Mouse (Mus musculus) WW6 (cell line): ENCODE data around the gene Sept5.

Source experiments
- DNase-seq: peaks from one replicate; pipeline ENCODE4 v3.0.0-alpha.2; 2013; ENCODE audit warnings: low read depth, low spot score

Gene Sept5

DNA sequence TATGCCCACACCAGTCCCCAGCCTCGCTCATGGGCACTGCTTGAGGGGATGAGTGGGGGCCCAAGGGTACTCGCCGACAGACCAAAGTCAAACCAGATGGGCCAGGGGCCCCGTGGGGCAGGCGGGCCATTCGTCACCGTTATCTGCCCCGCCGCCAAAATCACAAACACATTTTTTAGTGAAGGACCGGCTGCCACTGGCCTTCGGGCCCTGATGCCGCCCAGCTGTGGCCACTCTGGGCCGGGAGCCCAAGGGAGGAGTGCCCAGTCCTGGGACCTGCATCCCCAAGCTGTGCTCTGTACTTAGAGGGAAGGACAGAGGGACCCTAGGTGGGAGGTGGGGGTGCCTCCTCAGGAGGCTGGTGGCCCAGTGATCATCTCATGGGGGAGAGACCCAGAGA is 18.0 kb downstream of the Sept5 start:
- DNase-seq, result no peak

DNA sequence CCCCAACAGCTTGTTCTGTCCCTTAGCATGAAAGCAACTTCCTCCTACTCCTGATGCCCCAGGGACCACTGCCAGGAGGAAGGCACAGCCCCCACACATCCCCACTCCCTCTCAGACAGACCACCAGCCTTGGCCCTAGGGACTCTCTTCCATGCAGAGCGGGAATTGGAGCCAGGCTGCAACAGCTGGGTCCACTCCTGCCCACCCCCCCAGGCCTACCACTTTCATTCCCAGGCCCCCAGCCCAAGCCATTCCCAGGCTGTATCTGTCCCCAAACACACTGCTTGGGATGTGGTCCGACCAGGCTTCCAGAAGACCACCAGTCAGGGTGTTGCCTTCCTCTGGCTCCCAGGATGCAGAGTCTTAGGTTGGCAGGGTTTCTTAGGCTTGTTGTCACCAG is 20.7 kb downstream of the Sept5 start:
- DNase-seq, result no peak

DNA sequence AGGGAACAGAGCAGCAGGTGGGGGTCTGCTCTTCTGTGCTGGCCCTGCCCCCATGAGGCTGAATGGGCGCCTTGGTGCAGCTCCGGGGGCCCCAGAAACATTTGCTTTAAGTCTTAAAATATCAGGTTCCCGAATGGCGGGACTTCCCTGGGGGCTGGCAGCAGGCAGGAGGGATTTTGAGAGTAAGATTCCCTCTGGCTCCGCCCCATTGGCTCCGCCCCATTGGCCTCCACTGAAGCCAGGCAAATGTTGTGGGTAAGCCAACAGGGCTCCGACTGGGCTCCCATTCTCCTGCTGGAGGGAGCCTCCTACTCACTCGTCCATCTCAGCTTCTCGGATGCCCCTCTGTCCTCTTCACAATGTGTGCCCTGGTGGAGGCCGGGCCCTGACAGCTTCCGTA is 21.5 kb downstream of the Sept5 start:
- DNase-seq, result no peak

DNA sequence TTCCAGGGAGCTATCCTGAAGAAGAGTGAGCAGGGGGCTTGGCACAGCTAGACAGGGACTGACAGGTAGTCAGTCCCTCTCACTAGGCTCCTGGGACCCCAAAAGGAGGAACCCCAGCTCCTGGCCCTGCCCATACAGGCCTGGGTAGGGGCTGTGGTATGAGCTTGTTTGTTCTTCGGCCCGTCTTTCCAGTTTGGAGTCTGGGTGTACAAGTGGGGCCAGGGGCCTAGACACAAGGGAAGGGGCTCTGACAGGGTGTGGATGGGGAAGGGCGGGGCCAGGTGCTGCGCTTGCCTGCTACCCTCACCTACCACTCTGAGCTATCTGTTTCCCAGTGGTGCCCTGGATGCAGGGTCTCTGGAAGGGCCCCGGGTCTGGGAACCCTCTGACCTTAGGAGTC is 24.0 kb downstream of the Sept5 start:
- no peak for DNase-seq

DNA sequence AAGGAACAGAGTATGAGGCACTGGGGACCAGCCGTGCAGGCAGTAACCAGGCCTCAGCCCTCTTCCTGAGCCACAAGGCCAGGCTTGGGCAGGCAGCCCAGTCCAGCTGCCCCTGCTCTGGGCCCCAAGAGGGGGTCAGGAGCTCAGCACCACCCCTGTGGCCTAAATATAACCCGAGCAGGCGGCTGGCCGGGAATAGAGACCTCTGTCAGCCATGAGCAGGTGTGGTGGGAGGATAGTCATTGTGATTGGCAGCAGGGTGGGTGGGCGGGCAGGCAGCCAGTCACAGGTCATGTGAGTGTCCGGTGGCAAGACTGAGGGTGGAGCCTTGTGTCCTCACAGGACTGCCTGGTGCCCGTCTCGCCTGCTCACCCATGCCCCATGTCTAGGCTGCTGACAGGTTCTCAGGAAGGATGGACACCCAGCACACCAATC is 25.5 kb downstream of the Sept5 start:
- no peak for DNase-seq

DNA sequence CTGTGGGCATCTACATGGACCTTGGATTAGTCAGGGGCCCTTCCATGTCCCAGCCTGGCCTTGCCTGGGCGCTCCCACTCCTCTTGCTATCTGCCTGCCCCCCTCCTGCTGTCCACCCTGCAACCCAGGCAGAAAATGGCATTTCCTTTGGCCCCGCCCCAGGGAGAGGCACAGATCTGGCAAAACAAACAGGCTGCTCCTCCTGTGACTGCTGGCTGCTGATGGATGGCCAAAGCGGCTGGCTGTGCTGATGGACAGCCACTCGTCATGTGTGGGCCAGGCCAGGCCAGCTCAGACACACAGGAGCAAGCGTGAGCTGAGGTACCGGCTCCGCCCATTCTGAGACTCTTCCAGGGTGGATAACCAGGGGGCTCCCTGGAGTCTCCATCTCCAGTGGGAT is 28.3 kb downstream of the Sept5 start:
- no peak for DNase-seq

DNA sequence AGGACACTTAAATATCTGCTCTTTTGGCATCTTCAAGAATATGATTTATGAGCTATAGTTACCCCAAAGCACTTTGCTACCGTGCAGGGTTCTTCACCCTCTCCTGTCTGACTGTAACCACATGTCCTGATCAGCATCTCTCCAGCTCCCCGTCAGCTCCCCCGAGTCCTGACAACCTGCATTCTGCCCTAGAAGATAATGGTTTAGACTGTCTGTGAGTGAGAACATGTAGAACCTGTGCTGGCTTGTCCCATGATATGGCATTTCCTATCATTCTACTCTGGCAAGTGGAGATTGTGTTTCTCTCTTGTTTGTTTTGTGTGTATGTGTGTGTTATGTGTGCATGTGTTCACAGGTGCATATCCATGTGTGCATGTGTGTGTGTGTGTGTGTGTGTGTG is 31.7 kb downstream of the Sept5 start:
- DNase-seq, result no peak

DNA sequence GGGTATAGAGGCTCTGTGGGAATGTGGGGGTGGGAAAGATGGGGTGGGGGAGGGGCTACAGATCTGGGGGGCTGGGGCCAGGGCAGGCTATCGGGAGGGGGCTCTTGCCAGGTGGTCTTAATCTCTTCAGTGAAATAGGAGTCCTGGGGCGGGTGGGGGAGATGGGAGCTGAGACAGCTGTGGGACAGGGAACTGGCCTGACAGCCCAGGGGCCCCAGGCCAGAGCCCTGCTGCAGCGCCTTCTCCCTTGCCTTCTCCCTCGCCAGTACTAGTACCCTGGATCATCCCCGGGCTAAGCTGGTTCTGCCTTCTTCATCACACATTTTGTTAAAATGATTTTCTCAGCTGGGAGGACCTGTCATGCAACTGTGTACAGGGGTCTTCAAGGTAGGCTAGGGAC is 33.5 kb downstream of the Sept5 start:
- no peak for DNase-seq

DNA sequence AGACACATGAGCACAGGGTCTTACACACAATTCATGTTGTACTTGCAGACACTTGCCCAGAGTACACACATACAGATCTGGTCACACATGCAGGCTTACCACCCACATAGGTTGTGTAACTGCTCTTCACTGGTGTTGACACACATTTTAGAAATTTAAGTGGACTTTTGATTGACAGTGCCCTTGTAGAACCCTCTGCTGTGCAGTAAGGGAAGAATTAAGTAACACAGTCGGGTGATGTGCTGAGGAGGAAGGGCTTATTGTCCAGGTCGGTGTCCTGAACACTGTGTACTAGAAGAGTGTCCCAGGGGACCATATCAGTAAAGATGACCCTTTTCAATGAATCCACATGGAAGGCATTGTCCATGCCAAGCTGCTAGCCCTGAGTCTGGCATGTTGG is 35.8 kb downstream of the Sept5 start:
- no peak for DNase-seq

DNA sequence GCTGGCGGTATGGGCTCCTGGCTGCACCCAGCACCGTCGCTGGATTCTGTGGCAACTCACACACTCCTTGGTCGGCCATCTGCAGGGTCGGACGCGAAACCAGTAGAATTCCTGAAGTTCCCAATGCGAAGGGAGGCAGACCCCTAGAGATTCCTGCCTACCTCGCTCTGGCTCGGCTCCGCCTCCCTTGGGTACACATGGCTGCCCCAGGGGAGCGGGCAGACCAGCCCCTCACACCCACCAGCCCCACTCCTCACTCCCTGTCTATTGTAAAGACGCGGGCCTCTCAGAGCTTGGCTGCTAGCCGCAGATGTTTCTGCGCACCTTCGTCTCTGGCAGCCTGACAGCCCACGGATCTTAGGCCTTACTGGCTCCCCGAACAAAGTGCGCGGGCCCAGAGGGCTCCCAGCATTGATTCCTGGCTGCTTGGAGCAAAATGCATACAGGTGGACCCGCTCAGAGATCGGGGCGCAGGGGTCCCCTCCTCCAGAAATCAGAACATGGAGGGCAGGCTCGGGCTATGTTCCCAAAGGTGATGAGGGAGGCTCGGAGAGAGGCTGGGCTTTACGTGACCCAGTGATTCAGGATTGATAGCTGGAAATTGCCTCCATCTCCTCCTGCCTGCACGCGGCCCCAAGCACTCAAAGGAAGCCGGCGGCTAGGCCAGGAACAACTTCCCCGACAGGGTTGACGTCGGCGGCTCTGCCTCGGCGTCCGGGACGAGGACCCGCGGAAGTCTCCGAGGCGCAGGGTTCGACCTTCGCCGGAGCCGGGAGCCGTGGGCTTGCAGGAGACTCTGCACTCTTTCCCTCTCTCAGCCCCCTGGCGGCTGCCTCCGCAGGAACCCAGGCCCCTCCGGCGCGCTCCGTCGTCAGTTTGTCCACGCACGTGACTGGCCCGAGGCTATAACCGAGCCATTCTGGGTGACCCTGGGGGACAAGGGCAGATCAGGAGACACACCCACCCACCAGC is 38.4 kb downstream of the Sept5 start:
- no peak for DNase-seq

DNA sequence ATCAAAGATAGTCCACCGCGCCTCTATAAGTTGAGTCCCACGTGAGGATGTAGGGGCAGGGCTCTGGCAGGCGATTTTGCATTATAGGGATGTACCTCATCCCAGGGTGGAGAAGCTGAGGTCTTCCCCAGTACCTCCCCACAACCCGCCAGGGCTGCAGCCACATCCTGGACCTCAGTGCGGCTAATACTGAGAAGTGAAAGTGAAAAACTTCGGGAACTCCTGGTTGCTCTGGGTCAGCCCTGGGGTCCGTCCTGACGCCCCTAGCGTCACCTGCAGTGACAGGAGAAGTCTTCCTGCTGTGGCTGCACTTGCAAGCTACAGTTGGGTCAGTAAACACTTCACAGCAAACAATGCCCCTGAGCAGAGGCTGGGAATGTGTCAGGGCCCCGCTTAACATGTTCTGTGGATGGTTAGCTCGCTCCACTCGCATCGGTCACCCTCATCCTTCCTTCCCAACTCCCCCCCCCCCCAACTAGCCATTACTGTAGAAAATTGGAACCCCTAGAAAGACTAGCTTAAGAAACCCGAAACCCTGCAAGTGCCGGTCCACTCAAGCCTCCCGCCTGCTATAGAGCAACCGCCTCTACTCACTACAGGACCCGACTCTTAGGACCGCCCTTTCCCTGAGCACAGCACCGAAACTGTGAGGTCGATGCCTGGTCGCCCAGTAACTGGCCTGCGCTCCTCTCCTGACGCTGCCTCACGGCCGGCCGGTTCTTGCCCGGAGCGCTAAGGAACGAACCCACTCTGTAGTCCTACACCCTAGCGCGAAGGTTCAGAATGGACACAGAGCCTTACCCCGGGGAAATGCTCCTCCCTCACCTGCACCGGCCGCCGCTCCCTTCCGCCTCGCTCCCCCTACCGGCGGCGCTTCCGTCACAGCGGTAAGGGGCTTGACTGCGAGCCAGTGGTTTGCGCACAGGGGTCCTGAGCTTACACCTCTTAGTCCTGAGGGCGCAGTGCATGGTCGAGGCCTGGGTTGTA is 39.7 kb downstream of the Sept5 start, which contains the start of gene Tbx1:
TSS of gene Tbx1 (minus strand) at position 868 of the 987 bp plus-strand sequence.
- DNase-seq, result no peak

DNA sequence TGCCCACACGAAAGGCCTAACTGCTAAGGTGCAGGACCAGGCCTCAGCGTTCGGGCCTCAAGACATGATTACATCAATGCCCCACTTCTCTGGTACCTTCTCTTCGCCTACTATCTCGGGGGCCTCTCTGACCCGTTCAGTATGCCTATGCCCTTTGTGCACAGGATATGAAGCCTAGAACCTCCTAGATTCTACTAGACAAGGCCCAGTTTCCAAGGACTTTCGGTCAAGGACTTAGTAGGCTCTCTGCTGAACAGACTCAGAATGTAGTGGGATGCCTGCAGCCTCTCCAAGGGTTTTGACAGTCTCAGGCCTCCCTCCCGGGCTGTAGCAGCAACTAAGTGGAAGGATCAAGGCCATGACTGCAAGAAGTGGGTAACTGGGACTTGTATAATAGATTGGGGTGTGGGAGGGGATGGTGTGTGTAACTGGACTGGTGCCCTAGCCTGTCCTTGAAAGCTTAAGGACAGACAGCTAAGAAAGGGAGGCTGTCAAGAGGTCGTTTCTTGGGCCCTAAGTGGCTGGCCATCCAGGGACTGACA is 40.6 kb downstream of the Sept5 start:
- no peak for DNase-seq

DNA sequence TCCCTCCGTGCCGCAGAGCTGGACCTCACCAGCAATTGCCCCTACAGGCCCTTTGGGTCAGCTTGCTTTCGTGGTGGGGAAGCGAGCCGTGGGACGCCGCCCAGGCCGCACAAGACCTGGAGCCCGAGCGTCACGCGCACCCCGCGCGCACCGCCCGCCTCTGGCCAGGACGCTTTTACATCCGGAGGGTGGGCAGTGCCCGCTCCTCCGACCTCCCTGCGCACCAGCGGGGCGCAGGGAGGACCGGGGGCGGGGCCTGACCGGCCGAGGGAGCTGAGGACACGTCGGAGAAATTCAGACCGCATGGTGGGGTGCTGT is 41.1 kb downstream of the Sept5 start:
- no peak for DNase-seq

DNA sequence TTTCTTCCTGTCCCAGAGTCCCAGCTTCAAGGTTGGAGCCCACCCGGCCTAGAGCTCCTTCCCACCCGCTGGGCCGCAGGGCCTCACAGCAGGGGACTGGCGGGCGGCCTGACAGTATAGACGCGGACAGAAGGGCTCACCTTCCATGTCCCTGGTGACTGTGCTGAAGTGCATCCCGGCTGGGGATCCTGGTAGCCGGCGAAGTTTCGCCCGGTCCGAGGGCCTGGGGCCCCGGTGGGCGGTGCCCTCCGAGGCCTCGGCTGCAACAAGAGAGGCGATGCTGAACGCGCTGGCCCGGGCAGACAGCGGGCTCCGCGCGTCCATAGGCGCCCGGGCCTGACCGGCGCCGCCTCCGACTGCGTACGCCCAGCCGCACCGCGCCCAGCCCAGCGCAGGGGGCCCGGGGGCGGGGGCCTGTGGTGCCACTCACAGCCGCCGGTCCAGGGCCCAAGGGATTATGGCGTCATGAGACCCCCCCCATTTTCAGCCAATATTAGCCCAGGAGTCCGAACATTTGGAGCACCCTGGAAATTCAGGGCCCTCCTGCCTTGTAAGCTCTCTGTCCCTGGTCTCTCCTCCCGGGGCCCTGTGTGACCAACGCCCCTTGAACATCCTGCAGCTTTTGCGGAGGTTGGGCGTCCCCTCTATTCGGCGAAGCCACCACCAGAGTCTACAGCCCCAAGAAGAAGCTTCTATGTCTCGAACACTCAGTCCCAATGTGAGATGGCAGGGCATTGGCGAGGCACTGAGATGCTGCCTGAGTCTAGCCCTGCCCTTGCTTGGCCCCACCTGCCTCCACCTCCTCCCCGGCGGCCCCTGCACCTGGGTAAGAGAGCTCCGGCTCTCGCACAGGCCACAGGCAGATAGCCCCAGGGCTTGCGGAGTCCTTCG is 41.7 kb downstream of the Sept5 start:
- no peak for DNase-seq

DNA sequence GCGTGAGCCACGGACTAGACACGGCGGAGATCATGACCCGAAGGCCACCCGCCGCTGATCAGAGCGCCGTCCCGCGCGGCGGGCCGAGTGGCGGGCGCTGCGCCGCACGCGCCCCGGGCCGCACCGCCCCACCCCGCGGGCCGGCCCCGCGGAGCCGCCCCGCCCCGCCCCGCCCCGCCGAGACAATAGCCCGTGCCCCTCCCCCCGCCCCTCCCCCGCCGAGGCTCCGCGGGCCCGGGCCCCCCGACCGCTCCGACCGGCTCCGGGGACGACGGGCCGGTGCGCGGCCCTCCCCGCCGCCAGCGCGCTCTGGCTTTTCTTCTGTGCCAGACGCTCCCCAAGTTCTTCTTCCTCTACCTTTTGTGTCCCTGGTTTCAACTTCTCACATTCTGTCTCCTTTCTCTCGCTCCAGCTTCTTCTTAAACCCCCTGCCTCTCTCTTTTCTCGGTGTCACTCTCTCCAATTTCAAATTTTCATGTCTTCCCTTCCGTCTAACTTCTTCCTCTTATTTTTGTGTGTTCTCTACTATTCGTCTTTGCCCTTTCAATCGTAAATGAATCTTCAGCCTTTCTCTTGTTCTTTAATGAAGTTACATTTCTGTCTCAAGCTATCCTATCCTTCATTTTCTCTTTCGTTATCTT is 42.7 kb downstream of the Sept5 start:
- no peak for DNase-seq

DNA sequence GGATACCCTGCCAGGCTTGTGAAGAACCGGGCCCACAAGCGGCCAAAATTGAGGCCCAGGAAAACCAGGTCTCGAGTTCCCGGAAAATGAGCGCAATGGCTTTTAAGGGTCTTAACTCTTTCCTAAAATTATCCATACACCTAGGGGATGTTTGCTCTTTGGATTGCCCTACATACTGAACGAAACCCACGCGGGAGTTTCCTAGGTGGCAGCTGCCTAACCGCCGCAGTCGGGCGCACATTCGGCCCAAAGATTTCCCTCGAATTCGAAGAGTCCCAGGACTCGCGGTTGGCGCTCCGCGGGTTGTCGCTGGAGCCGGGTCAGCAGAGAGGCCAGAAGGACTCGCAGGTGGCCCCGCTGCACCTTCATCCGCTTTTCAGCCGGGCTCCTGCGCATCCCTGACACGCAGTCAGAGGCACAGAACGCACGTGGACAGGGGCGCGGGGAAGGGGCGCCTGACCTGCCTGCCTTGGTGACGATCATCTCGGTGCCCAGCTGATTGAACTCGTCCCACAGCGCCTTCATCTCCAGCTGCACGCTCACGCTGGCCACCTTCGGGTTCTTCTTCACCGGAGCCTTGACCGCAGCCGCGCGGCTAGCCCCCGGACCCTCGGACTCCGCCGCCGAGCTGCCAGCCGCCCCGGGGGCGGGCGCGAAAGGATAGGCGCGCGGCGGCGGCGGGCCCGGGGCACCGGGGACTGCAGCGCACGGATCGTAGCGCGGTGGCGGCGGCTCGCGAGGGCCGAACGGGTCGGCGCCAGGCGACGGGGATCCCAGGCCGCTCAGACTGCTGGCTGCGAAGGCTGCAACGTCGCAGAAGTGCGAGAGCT is 43.5 kb downstream of the Sept5 start:
- no peak for DNase-seq

DNA sequence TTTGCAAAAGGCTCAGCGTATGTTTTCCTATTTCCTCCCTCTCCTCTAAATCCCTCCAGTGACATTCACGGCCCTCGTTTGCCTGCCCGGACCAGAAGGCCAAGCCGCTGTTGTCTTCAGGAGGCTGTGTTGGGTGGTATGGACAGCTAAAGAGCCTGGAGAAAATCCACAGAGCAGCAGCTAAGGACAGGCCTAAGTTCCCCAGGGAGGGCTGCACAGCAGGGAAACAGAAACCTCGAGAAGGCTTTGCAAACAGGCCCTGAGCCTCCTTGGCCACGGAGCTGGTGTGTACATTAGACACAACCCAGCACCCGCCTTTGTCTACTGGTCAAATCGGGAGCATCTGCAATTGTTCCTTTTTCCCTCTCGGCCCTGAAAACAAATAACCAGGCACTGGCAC is 44.1 kb downstream of the Sept5 start:
- DNase-seq, result no peak

DNA sequence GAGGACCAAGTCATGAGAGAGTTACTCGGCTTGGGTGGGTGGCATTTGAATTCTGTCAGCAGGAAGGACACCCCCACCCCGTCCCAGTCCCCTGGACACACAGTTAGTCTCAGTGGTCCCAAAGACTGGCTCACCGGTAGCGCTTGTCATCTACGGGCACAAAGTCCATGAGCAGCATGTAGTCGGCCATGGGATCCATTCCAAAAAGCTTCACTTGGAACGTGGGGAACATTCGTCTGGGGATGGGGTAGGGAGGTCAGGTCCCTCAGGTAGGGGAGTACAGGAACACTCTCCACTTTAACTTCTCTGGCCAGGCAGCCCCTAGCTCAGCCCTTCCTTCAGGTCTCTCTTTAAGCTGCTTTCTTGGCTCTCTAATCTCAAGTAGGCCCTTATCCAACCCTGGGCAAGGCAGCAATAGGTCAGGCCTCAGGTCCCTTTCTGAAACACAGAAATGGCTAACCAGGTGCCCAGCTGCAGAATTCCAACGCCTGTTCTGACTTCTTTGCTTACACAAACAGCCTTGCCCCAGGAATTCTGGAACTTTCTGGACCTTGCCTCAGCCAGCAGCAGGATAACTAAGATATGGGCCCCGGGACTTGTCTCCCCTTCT is 44.7 kb downstream of the Sept5 start:
- DNase-seq, result no peak

DNA sequence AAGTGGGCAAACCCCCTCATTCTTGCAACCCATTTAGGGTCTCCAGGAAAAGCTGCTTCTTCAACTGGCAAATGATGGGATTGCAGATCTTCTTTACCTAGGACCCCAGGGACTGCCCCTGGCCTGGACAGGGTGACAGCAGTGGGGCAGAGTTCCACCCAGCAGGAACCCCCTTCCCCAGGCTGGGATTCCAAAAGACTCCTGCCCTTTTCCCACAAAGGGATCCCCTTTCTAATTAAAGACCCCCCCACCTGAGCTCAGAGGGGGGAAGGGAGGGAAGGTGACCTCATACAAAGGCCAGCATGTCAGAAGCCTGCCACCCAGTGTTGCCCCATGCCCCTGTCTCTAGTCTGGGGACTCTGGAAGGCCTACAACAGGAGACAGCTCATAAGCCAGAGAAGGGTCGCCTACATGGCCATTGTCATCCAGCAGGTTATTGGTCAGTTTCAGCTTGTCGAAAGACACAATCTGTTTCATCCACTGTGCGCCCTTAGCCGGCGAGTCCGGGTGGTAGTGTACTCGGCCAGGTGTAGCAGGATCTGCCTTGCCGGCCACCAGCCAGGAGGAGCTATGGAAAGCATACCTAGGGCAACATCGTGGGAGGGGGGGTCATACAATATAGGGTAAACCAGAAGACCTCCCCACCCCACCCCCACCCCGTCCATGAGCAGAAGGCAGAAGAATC is 45.9 kb downstream of the Sept5 start:
- DNase-seq, result no peak
